Mouse (Mus musculus) CH12.LX (cell line): ENCODE measurements at regions not wholly inside any gene's neighbourhood (a gene's known extent, or its start where the extent isn't known, plus 50 kb on each side); places are given as distances from the start of the nearest gene placed in this dataset.

Experiments
- DNase-seq: peaks from one replicate; pipeline ENCODE4 v3.0.0-alpha.2; 2013; ENCODE audit errors: extremely low read depth
- H3K27ac ChIP-seq: 2 replicates; pipeline ENCODE4 v1.5.1; 2012; ENCODE audit warnings: low read depth, mild to moderate bottlenecking, control low read depth, moderate library complexity; ENCODE audit not compliant: insufficient read depth
- H3K27me3 ChIP-seq: replicated peaks from 2 replicates; pipeline ENCODE3; 2012; ENCODE audit warnings: inconsistent platforms
- H3K36me3 ChIP-seq, 2 experiments: replicated peaks in 1 of 2; 2 replicates each; pipeline versions ENCODE3 to v1.6.1; 2012; ENCODE audit warnings: inconsistent platforms in 1 of 2, low read length in 1 of 2, mild to moderate bottlenecking in 1 of 2, mixed read lengths in 1 of 2, moderate library complexity in 1 of 2; ENCODE audit not compliant: control insufficient read depth in 1 of 2, insufficient read depth in 1 of 2
- H3K4me1 ChIP-seq, 2 experiments: 2 replicates each; pipeline ENCODE4 v1.6.1; 2012; ENCODE audit warnings: inconsistent platforms in 1 of 2, moderate library complexity in 1 of 2; ENCODE audit not compliant: insufficient read depth in 2 of 2, control insufficient read depth in 1 of 2
- H3K4me2 ChIP-seq: 2 replicates; pipeline ENCODE4 v1.6.1; 2012; ENCODE audit warnings: low read depth, mild to moderate bottlenecking, control low read depth; ENCODE audit not compliant: poor library complexity, insufficient read depth, severe bottlenecking
- H3K4me3 ChIP-seq, 3 experiments: fragments of 150-350 bp in 1 of 3; sonication (generic) in 1 of 3; replicated peaks in 1 of 3; 2 replicates each; pipeline versions ENCODE3 to v1.5.1; 2011 to 2012; ENCODE audit warnings: low read depth in 2 of 3, low read length in 2 of 3, mild to moderate bottlenecking in 2 of 3, moderate library complexity in 2 of 3, control low read depth in 1 of 3, improper control_type of control experiment in 1 of 3, inconsistent platforms in 1 of 3, mixed read lengths in 1 of 3; ENCODE audit not compliant: poor library complexity in 1 of 3
- H3K79me2 ChIP-seq: replicated peaks from 2 replicates; pipeline ENCODE4 v1.6.1; 2012; ENCODE audit warnings: mild to moderate bottlenecking, moderate library complexity; ENCODE audit not compliant: control insufficient read depth, poor library complexity, insufficient read depth, severe bottlenecking; ENCODE audit errors: extremely low read depth
- H3K9ac ChIP-seq: 2 replicates; pipeline ENCODE4 v1.6.1; 2012; ENCODE audit warnings: low read depth, mild to moderate bottlenecking, control low read depth, moderate library complexity; ENCODE audit not compliant: insufficient read depth
- H3K9me3 ChIP-seq: replicated peaks from 2 replicates; pipeline ENCODE3; 2012; ENCODE audit warnings: low read length, inconsistent platforms, mixed read lengths
- CHD1 ChIP-seq: IDR thresholded peaks from 2 replicates; pipeline ENCODE4 v1.6.1; 2012; ENCODE audit warnings: low read depth, low read length, improper control_type of control experiment, inconsistent platforms
- CTCF ChIP-seq, 2 experiments: IDR thresholded peaks in 1 of 2; conservative IDR thresholded peaks in 1 of 2; 2 replicates each; pipeline ENCODE4 v1.5.1; 2011 to 2012; ENCODE audit warnings: low read depth in 2 of 2, low read length in 2 of 2, improper control_type of control experiment in 1 of 2, inconsistent platforms in 1 of 2, mild to moderate bottlenecking in 1 of 2, moderate library complexity in 1 of 2
- E2F4 ChIP-seq: IDR thresholded peaks from 2 replicates; pipeline ENCODE4 v1.6.1; 2011; ENCODE audit warnings: low read depth, low read length, improper control_type of control experiment; ENCODE audit not compliant: insufficient replicate concordance
- ELF1 ChIP-seq: IDR thresholded peaks from 2 replicates; pipeline ENCODE4 v1.6.1; 2014; ENCODE audit warnings: low read depth, mild to moderate bottlenecking, inconsistent platforms, low read length, improper control_type of control experiment
- IRF4 ChIP-seq: IDR thresholded peaks from 2 replicates; pipeline ENCODE4 v1.6.1; 2014; ENCODE audit warnings: low read depth, mild to moderate bottlenecking, inconsistent platforms, low read length, improper control_type of control experiment
- JUND ChIP-seq: conservative IDR thresholded peaks from 2 replicates; pipeline ENCODE4 v1.6.1; 2011; ENCODE audit warnings: low read depth, low read length, improper control_type of control experiment
- KAT2A ChIP-seq: IDR thresholded peaks from 2 replicates; pipeline ENCODE4 v1.6.1; 2012; ENCODE audit warnings: low read length, improper control_type of control experiment, inconsistent platforms; ENCODE audit not compliant: insufficient replicate concordance
- MAX ChIP-seq: IDR thresholded peaks from 2 replicates; pipeline ENCODE4 v1.6.1; 2011; ENCODE audit warnings: low read length, improper control_type of control experiment
- MXI1 ChIP-seq: IDR thresholded peaks from 2 replicates; pipeline ENCODE4 v1.6.1; 2011; ENCODE audit warnings: mild to moderate bottlenecking, low read depth, low read length, improper control_type of control experiment
- NELFE ChIP-seq: IDR thresholded peaks from 2 replicates; pipeline ENCODE4 v1.6.1; 2011; ENCODE audit warnings: low read depth, low read length, improper control_type of control experiment
- NRF1 ChIP-seq: IDR thresholded peaks from 2 replicates; pipeline ENCODE4 v1.6.1; 2014; ENCODE audit warnings: low read depth, mild to moderate bottlenecking, inconsistent platforms, low read length, improper control_type of control experiment, moderate library complexity
- POLR2AphosphoS2 ChIP-seq: IDR thresholded peaks from 2 replicates; pipeline ENCODE4 v1.6.1; 2011; ENCODE audit warnings: low read depth, low read length, improper control_type of control experiment
- RAD21 ChIP-seq: IDR thresholded peaks from 2 replicates; pipeline ENCODE4 v1.6.1; 2011; ENCODE audit warnings: low read depth, mild to moderate bottlenecking, low read length, improper control_type of control experiment, moderate library complexity
- RCOR1 ChIP-seq: conservative IDR thresholded peaks from 2 replicates; pipeline ENCODE4 v1.6.1; 2012; ENCODE audit warnings: low read depth, mild to moderate bottlenecking, inconsistent platforms, low read length, improper control_type of control experiment
- SMC3 ChIP-seq: IDR thresholded peaks from 2 replicates; pipeline ENCODE4 v1.6.1; 2011; ENCODE audit warnings: low read depth, low read length, improper control_type of control experiment
- TBP ChIP-seq: conservative IDR thresholded peaks from 2 replicates; pipeline ENCODE4 v1.6.1; 2011; ENCODE audit warnings: low read depth, low read length, improper control_type of control experiment
- TCF12 ChIP-seq: IDR thresholded peaks from 2 replicates; pipeline ENCODE4 v1.6.1; 2014; ENCODE audit warnings: low read depth, mild to moderate bottlenecking, inconsistent platforms, low read length, improper control_type of control experiment
- UBTF ChIP-seq: IDR thresholded peaks from 2 replicates; pipeline ENCODE4 v1.6.1; 2012; ENCODE audit warnings: low read depth, mild to moderate bottlenecking, inconsistent platforms, low read length, improper control_type of control experiment, moderate library complexity
- USF1 ChIP-seq: IDR thresholded peaks from 2 replicates; pipeline ENCODE4 v1.6.1; 2014; ENCODE audit warnings: low read depth, mild to moderate bottlenecking, inconsistent platforms, low read length, improper control_type of control experiment
- USF2 ChIP-seq: conservative IDR thresholded peaks from 2 replicates; pipeline ENCODE4 v1.6.1; 2011; ENCODE audit warnings: low read depth, low read length, improper control_type of control experiment
- ZC3H11A ChIP-seq: IDR thresholded peaks from 2 replicates; pipeline ENCODE4 v1.6.1; 2012; ENCODE audit warnings: low read depth, mild to moderate bottlenecking, inconsistent platforms, low read length, improper control_type of control experiment
- ZMIZ1 ChIP-seq: IDR thresholded peaks from 2 replicates; pipeline ENCODE4 v1.6.1; 2012; ENCODE audit warnings: low read depth, mild to moderate bottlenecking, inconsistent platforms, low read length, improper control_type of control experiment
- dilution Hi-C: fragments of 300-500 bp; cut with MboI; formaldehyde crosslinking; loops from 2 replicates; pipeline ENCODE4 v1.14.3; 2020; ENCODE audit warnings: low sequenced_read_pairs; ENCODE audit not compliant: extremely low pct_unique_long_range_greater_than_20kb, extremely low pct_ligation_motif_present
- in situ Hi-C: fragments of 300-500 bp; cut with MboI; formaldehyde crosslinking; loops from 3 replicates; pipeline ENCODE4 v1.14.3; 2019; ENCODE audit warnings: low sequenced_read_pairs, low pct_ligation_motif_present, low pct_unique_long_range_greater_than_20kb, mixed read lengths

GRCm38 (mm10) chr12:107328986-107329385 is 159.4 kb upstream of the 3110018I06Rik start:
- in situ Hi-C loops: no loop called here
- H3K9me3 ChIP-seq: peaks cover 73% of the 10 kb centered on the region
- no peaks in the 10 kb centered on the region for H3K27me3 ChIP-seq
- no peak for DNase-seq
- H3K4me2 ChIP-seq: no peak overlapping the region
- no peaks in the 10 kb centered on the region for H3K4me1 ChIP-seq
- no peak overlapping the region for H3K27ac ChIP-seq
- TF ChIP-seq TBP: no peak
- no peak for TF ChIP-seq RCOR1
- TF ChIP-seq KAT2A: no peak
- no peak for TF ChIP-seq ELF1
- TF ChIP-seq MAX: no peak
- TF ChIP-seq SMC3: no peak
- TF ChIP-seq UBTF: no peak
- no peak for TF ChIP-seq CHD1
- no peak for TF ChIP-seq ZMIZ1
- TF ChIP-seq POLR2AphosphoS2: no peak
- TF ChIP-seq USF1: no peak
- no peak for TF ChIP-seq NELFE
- no peak for TF ChIP-seq IRF4
- no peak for TF ChIP-seq USF2
- TF ChIP-seq NRF1: no peak
- no peak for TF ChIP-seq E2F4
- no peak for TF ChIP-seq ZC3H11A
- no peak for TF ChIP-seq JUND
- TF ChIP-seq TCF12: no peak
- H3K79me2 ChIP-seq: no peaks in the 10 kb centered on the region
- dilution Hi-C loops: no loop called here
- no peak overlapping the region for H3K9ac ChIP-seq
- no peak overlapping the region for H3K4me3 ChIP-seq
- H3K36me3 ChIP-seq: no peaks in the 10 kb centered on the region

DNA sequence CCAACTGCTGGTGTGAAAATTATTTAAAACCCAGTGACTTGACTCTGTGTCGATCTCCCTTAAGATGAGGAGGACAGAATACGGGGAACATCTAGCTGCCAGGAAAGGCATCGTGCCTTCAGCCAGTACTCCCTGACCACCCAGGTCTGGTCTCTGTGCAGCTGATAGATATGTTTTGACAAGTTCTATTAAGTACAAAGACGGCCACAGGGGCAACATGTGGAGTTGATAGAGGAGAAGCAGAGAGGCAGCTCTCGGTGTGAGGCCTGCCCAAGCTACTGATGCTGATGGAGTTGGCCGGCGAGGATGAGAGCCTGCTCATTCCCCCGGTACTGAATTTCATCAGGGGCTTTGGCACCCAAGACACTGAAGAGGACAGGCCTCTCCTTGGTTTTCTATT is 154.1 kb upstream of the 3110018I06Rik start:
- H3K9me3 ChIP-seq: peaks cover 81% of the 10 kb centered on the region
- H3K27ac ChIP-seq: no peak overlapping the region
- DNase-seq: no peak
- H3K9ac ChIP-seq: no peak overlapping the region
- no peaks in the 10 kb centered on the region for H3K4me1 ChIP-seq
- TF ChIP-seq RAD21: no peak
- no peak for TF ChIP-seq MXI1
- no peak for TF ChIP-seq CTCF (conservative IDR thresholded peaks at IDR 0.05 in 1 of 2, IDR thresholded peaks at IDR 0.05 in 1 of 2; ENCODE audit: low read depth in 2 of 2, low read length in 2 of 2)
- TF ChIP-seq, all 38 proteins: peak for 0
- no peak overlapping the region for H3K4me2 ChIP-seq
- H3K36me3 ChIP-seq: no peaks in the 10 kb centered on the region
- in situ Hi-C loops: no loop called here
- H3K27me3 ChIP-seq: no peaks in the 10 kb centered on the region
- H3K4me3 ChIP-seq: no peak overlapping the region
- dilution Hi-C loops: no loop called here
- no peaks in the 10 kb centered on the region for H3K79me2 ChIP-seq
